Mouse (Mus musculus): ENCODE results near the gene Tmcc3. TPM values are rescaled to one million over a fixed set of nuclear protein-coding genes. Genes with fewer than 3 reads are reported as not detected.
"Not testable (repeated sequence)": the region's sequence is repeated elsewhere in the genome, so short reads cannot be mapped to it uniquely, and the experiment has no call there.

Gene Tmcc3
- polyA plus RNA-seq, 1 experiment = 22.1 TPM

- Histone ChIP-seq H3K27ac (ENCODE audit: insufficient read depth, low read depth, low read length) (no peak overlapping the region), H3K4me1 (ENCODE audit: control insufficient read depth, insufficient read depth, low read length) (no peaks in the 10 kb centered on the region), H3K4me3 (ENCODE audit: insufficient read depth, low read length) (no peak overlapping the region)
- TF ChIP-seq CTCF (IDR thresholded peaks at IDR 0.05; ENCODE audit: low read depth, low read length) = no peak
- TF ChIP-seq POLR2A (IDR thresholded peaks at IDR 0.05; ENCODE audit: borderline replicate concordance, low read depth, low read length) = no peak
These were observed 218.3 kb downstream of the Tmcc3 start for GRCm38 (mm10) chr10:94530079-94530478.

DNA sequence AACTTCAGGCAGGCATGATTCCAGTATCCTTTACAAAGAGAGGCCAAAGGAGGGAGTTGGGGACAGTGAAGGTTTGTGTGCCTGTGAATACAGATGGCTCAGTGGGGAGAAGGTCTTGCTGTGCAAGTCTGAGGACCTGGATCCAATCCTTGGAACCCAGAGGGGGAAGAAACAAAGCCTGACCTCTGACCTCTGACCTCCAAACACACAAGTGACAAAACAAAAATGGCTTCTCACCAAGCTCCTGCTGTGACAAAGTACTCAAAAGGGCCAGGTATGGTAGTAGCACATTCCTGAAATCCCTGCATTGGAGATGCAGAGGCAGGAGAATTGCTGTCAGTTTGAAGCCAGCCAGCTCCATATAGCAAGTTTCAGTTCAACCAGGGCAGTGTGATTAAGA, 219.7 kb downstream of the Tmcc3 start:
- TF ChIP-seq POLR2A (IDR thresholded peaks at IDR 0.05; ENCODE audit: borderline replicate concordance, low read depth, low read length) (no peak), CTCF (IDR thresholded peaks at IDR 0.05; ENCODE audit: low read depth, low read length) (no peak)
- Histone ChIP-seq H3K4me3 (ENCODE audit: insufficient read depth, low read length) (no peak overlapping the region), H3K4me1 (ENCODE audit: control insufficient read depth, insufficient read depth, low read length) (no peaks in the 10 kb centered on the region), H3K27ac (ENCODE audit: insufficient read depth, low read depth, low read length) (no peak overlapping the region)

DNA sequence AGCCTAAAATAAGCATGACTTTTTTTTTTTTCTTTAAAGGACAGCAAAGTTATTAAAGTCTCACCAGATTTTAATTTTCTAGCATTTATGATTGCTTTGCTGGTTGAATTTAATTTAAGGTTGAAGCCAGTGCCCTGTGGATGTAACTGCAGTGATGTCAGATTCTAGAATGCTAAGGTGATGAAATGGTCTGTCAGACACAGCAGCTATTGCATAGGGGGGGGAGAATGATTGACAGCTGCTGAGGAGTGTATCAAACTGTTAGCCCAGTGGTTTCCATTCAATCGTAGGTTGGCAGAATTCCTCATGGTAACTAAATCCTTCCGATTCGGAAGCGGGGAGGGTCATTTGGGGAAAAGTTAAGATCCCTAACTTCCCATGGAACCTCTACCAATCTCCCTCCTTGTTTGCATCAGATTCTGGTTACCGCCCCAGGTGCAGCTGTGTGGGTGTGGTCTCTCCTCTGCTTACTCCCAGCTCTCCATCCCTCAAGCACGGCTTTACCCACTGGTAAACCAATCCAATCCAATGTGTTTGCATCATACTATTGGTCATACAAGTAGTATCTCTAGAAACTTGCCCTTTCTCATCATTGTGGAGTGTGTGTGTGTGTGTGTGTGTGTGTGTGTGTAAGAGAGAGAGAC, 221.5 kb downstream of the Tmcc3 start:
- Histone ChIP-seq H3K4me1 (ENCODE audit: control insufficient read depth, insufficient read depth, low read length) (peaks cover 4% of the 10 kb centered on the region), H3K27ac (ENCODE audit: insufficient read depth, low read depth, low read length) (no peak overlapping the region), H3K4me3 (ENCODE audit: insufficient read depth, low read length) (no peak overlapping the region)
- TF ChIP-seq POLR2A (IDR thresholded peaks at IDR 0.05; ENCODE audit: borderline replicate concordance, low read depth, low read length) (no peak), CTCF (IDR thresholded peaks at IDR 0.05; ENCODE audit: low read depth, low read length) (no peak)

- H3K4me3 ChIP-seq (ENCODE audit: insufficient read depth, low read length); H3K4me1 ChIP-seq (ENCODE audit: control insufficient read depth, insufficient read depth, low read length); H3K27ac ChIP-seq (ENCODE audit: insufficient read depth, low read depth, low read length): not testable (repeated sequence)
These were observed 226.9 kb downstream of the Tmcc3 start for GRCm38 (mm10) chr10:94538623-94539022.

DNA sequence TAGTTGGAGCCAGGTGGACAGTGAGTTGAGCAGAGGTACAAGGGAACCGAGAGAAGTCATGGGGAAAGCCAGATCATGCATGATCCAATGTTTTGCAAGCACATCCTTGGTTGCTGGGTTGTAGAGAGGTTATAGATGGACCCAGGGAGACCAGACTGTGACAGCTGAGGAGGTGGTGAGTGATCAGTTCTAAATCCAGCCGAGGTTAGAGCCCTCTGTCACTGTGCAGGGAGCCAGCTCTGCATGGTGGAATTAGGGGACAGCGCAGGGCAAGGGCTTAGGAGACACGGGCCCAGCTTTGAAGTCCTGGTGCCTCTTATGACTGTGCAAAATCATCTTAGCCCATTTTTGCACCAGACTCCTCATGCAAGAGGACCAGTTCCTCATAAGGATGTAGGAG, 228.5 kb downstream of the Tmcc3 start:
- H3K27ac ChIP-seq (ENCODE audit: insufficient read depth, low read depth, low read length) = no peak overlapping the region
- no peak for TF ChIP-seq POLR2A (IDR thresholded peaks at IDR 0.05; ENCODE audit: borderline replicate concordance, low read depth, low read length)
- no peak for TF ChIP-seq CTCF (IDR thresholded peaks at IDR 0.05; ENCODE audit: low read depth, low read length)
- H3K4me1 ChIP-seq (ENCODE audit: control insufficient read depth, insufficient read depth, low read length) = peaks cover 4% of the 10 kb centered on the region
- no peak overlapping the region for H3K4me3 ChIP-seq (ENCODE audit: insufficient read depth, low read length)

DNA sequence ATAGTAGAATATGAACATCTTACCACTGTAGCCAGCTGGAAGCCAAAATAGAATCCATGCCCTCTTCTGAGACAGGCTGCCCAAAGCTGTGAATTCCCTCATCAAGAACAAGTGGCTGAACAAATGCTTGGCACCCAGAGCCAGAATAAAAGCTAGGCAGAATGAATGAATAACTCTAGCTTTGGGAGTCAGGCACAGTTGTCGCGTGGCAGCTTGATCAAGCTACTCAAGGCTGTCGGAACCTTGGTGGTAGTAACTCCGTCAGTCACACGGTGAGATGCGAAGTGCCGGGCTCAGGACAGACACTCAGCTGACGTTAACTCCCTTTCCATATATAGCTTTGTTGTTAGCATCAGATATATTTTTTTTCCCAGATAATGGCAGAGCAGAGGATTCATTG, 232.2 kb downstream of the Tmcc3 start:
- no peak for TF ChIP-seq CTCF (IDR thresholded peaks at IDR 0.05; ENCODE audit: low read depth, low read length)
- no peak for TF ChIP-seq POLR2A (IDR thresholded peaks at IDR 0.05; ENCODE audit: borderline replicate concordance, low read depth, low read length)
- Histone ChIP-seq H3K4me1 (ENCODE audit: control insufficient read depth, insufficient read depth, low read length) (peaks cover 4% of the 10 kb centered on the region; the same call in 1 of the 2 replicates), H3K27ac (ENCODE audit: insufficient read depth, low read depth, low read length) (no peak overlapping the region), H3K4me3 (ENCODE audit: insufficient read depth, low read length) (no peak overlapping the region)

- H3K4me3 ChIP-seq (ENCODE audit: insufficient read depth, low read length) = no peak overlapping the region
These were observed 233.1 kb downstream of the Tmcc3 start for GRCm38 (mm10) chr10:94544803-94545202.

DNA sequence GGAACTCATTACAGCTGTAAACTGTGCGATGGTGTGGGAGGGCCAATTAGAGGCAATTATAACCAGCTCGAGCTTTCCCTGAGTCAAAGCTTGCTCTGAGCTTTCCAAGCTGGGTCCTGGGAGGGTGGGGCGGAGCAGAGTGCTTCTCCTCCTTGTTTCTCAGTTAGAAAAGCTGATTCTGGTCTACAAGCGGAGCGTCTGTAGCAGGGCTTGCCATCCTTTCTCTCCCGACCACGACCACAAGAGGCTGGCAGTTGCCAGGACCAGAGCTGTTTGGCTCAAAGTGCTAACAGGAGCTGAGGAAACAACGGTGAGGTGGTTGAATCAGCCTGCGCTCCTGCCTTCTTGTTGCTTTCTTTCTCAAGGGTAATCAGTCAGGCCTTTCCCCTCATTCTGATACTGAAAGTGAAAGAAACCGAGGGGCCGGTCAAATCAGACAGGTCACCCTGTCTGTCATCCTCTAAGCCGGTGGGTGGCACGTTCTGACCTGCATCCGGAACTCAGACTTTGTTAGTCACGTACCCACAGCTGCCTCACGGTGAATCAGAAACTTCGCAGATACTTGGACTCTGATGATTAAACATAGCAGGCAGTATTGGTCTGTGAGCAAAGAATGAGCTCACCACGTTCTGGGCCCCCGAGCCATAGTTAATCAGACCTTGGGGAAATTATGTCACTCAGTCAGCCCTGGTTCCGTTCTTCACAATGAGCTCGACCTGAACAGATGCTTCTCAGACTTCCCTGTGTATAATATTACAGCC, 233.7 kb downstream of the Tmcc3 start:
- Histone ChIP-seq H3K27ac (ENCODE audit: insufficient read depth, low read depth, low read length) (no peak overlapping the region), H3K4me3 (ENCODE audit: insufficient read depth, low read length) (peak overlapping the region; percentile 63), H3K4me1 (ENCODE audit: control insufficient read depth, insufficient read depth, low read length) (peaks cover 8% of the 10 kb centered on the region)
- TF ChIP-seq CTCF (IDR thresholded peaks at IDR 0.05; ENCODE audit: low read depth, low read length) (no peak), POLR2A (IDR thresholded peaks at IDR 0.05; ENCODE audit: borderline replicate concordance, low read depth, low read length) (no peak)

More at GRCm38 (mm10) chr10:94544803-94545202, 233.1 kb downstream of the Tmcc3 start:
- Histone ChIP-seq H3K27ac (ENCODE audit: insufficient read depth, low read depth, low read length) (no peak overlapping the region), H3K4me1 (ENCODE audit: control insufficient read depth, insufficient read depth, low read length) (peaks cover 4% of the 10 kb centered on the region)
- TF ChIP-seq POLR2A (IDR thresholded peaks at IDR 0.05; ENCODE audit: borderline replicate concordance, low read depth, low read length) (no peak), CTCF (IDR thresholded peaks at IDR 0.05; ENCODE audit: low read depth, low read length) (no peak)

GRCm38 (mm10) chr10:94546617-94547016, 234.9 kb downstream of the Tmcc3 start:
- no peak overlapping the region for H3K27ac ChIP-seq (ENCODE audit: insufficient read depth, low read depth, low read length)
- H3K4me1 ChIP-seq (ENCODE audit: control insufficient read depth, insufficient read depth, low read length) = peaks cover 12% of the 10 kb centered on the region
- no peak overlapping the region for H3K4me3 ChIP-seq (ENCODE audit: insufficient read depth, low read length)
- no peak for TF ChIP-seq CTCF (IDR thresholded peaks at IDR 0.05; ENCODE audit: low read depth, low read length)
- no peak for TF ChIP-seq POLR2A (IDR thresholded peaks at IDR 0.05; ENCODE audit: borderline replicate concordance, low read depth, low read length)

DNA sequence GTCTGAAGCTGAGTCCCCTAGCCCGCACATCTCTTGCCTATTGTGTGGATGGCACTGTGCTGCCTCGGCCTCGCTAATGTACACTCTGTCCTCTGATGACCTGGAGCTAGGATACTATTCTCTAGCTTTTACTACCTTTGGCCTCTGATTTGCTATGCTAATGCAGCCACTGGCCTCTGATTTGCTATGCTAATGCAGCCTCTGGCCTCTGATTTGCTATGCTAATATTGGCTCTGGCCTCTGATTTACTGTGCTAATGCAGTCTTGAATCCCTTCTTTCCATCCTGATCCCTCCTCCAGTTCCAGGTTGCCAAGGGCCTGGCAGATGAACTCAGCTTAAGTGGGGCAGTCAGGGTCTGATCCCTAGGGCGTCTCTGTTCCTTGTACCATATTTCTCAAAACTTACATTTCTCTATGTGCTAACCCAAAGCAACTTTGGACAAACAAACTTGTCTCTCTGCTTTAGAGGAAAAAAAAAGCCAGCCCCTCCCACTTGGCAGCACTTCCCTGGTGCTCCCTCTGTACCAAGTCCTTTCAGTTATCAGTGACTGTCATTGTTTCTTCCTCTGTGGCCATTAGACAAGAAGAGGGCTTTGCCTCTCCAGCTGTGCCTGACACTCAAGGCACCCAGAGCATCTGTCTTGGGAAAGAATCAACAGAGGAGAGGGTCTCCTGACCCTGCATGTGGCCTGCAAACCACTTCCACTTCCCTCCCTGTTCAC, 237.9 kb downstream of the Tmcc3 start:
- Histone ChIP-seq H3K4me1 (ENCODE audit: control insufficient read depth, insufficient read depth, low read length) (peaks cover 24% of the 10 kb centered on the region), H3K4me3 (ENCODE audit: insufficient read depth, low read length) (no peak overlapping the region), H3K27ac (ENCODE audit: insufficient read depth, low read depth, low read length) (no peak overlapping the region)
- no peak for TF ChIP-seq POLR2A (IDR thresholded peaks at IDR 0.05; ENCODE audit: borderline replicate concordance, low read depth, low read length)
- no peak for TF ChIP-seq CTCF (IDR thresholded peaks at IDR 0.05; ENCODE audit: low read depth, low read length)

Data from bone marrow macrophage, adult 2 months (primary cell).